Mouse (Mus musculus): ENCODE data around the gene Supt4a.

DNA sequence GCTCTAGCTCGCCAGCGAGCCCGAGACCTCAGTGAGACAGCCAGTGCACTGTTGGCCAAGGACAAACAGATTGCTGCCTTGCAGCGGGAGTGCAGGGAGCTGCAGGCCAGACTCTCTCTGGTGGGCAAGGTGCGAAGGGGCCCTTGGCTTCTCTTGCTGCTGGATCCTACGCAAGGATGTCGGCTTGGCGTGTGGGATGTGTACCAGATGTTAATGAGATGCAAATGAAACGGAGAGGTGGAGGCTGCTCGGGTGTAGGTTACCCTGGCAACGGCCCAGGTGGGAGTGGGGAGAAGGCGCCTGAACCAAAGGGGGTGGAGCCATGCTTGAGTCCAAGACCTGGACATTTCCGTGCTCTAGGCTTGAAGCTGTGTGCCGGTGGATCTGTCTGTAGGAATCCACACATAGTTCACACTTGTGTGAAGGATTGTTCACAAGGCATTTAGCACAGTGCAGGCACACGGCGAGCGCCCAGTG, 26.2 kb downstream of the Supt4a start:
- no peak for TF ChIP-seq MEF2A (IDR thresholded peaks at IDR 0.05; ENCODE audit: borderline replicate concordance, low read depth, low read length)
- no peak for TF ChIP-seq EP300 (IDR thresholded peaks at IDR 0.05; ENCODE audit: low read length)
